In the genomic region with DNA sequence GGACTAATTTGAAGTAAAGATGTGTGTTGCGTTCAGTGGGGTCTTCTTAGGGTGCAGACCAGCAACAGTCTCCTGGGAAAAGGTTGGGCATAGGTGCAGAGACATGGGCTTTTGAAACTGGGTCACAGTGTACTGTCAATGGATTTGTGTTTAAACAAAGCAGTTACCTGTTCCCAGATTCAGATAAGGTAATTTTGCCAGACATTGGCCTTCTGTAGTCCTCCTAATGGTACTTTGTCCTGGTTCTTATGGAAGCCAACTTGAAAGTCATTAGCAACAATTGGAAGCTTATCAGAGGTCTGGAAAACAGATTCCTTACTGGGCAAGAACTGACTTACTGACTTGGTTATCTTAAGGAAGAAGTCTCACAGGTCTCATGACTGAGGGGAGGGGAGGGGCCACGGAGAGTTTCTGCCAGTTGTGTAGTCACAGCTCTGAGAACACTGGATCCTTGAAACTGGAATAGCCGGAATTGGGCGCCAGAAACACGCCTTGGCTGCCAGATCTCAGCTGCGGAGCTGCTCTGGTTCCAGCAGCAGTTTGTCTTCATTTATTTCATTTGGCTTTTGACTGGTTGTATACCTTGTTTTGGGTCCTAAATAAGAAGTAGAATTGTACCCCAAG, we compare ENCODE assay signal across 10 mouse cellular contexts. TPM values are rescaled to one million over a fixed set of nuclear protein-coding genes. Genes with fewer than 3 reads are reported as not detected.
DNase-seq lines count a peak whose midpoint lies in the region; ATAC-seq and TF ChIP-seq lines count a peak whose summit lies in the region.
"Had no signal": no experiment of that assay in that cellular context is flagged by ENCODE, and none has a peak within 500 bp of the region (broad histone marks: within the 10 kb centered on the region; RNA-seq: fewer than 3 reads in every experiment).

No protein-coding gene starts in this region.

- no peaks in the 10 kb centered on the region for H3K9me3 ChIP-seq in forebrain, embryonic 14.5 days (replicated peaks; ENCODE audit: control insufficient read depth, low read length)
- H3K9me3 ChIP-seq in hindbrain, embryonic 14.5 days (ENCODE audit: control insufficient read depth, low read length) = no peaks in the 10 kb centered on the region
- H3K9me3 ChIP-seq: embryonic facial prominence, embryonic 13.5 days had no signal

- H3K4me1 ChIP-seq in kidney, adult 2 months (ENCODE audit: control insufficient read depth, insufficient read depth, low read length) = peaks cover 4% of the 10 kb centered on the region
- peaks cover 2% of the 10 kb centered on the region; the same call in 1 of the 2 replicates for H3K4me1 ChIP-seq in forebrain, embryonic 14.5 days (ENCODE audit: control insufficient read depth, insufficient read depth, low read length)
- H3K4me1 ChIP-seq in hindbrain, embryonic 14.5 days (replicated peaks; ENCODE audit: control insufficient read depth, insufficient read depth, low read length) = peaks cover 7% of the 10 kb centered on the region; the same call in 1 of the 2 replicates

- H3K4me2 ChIP-seq in forebrain, embryonic 14.5 days (ENCODE audit: low read length) = no peak overlapping the region
- no peak overlapping the region for H3K4me2 ChIP-seq in hindbrain, embryonic 14.5 days (replicated peaks)
- H3K4me2 ChIP-seq: embryonic facial prominence, embryonic 13.5 days; lung, embryonic 14.5 days had no signal

- H3K9ac ChIP-seq in forebrain, embryonic 14.5 days (ENCODE audit: low read length) = no peak overlapping the region
- no peak overlapping the region for H3K9ac ChIP-seq in hindbrain, embryonic 14.5 days
- H3K9ac ChIP-seq: embryonic facial prominence, embryonic 13.5 days; lung, embryonic 14.5 days had no signal

- H3K27me3 ChIP-seq in kidney, adult 2 months (replicated peaks; ENCODE audit: control insufficient read depth, insufficient read depth, low read length) = no peaks in the 10 kb centered on the region
- H3K27me3 ChIP-seq in forebrain, embryonic 14.5 days (replicated peaks; ENCODE audit: control insufficient read depth, insufficient read depth, low read length) = no peaks in the 10 kb centered on the region
- no peaks in the 10 kb centered on the region for H3K27me3 ChIP-seq in hindbrain, embryonic 14.5 days (ENCODE audit: control insufficient read depth, insufficient read depth, low read length)
- H3K27me3 ChIP-seq: embryonic facial prominence, embryonic 13.5 days had no signal

- 80% methylated on average over 6 of the region's 6 CpGs for WGBS in kidney, adult 2 months
- WGBS in forebrain, embryonic 14.5 days = 92% methylated on average over 6 of the region's 6 CpGs
- 94% methylated on average over 6 of the region's 6 CpGs for WGBS in hindbrain, embryonic 14.5 days

- no peak overlapping the region for H3K4me3 ChIP-seq in kidney, adult 2 months (ENCODE audit: insufficient read depth, low read depth, low read length)
- H3K4me3 ChIP-seq in forebrain, embryonic 14.5 days (ENCODE audit: low read depth, low read length) = no peak overlapping the region
- no peak overlapping the region for H3K4me3 ChIP-seq in hindbrain, embryonic 14.5 days (replicated peaks; ENCODE audit: low read length)
- H3K4me3 ChIP-seq: embryonic facial prominence, embryonic 13.5 days had no signal

- no peak for ATAC-seq in forebrain, embryonic 14.5 days
- ATAC-seq in hindbrain, embryonic 14.5 days (ENCODE audit: low FRiP score) = no peak

- H3K36me3 ChIP-seq in kidney, adult 2 months (ENCODE audit: control insufficient read depth, insufficient read depth, low read length) = peaks cover 6% of the 10 kb centered on the region
- H3K36me3 ChIP-seq in forebrain, embryonic 14.5 days (ENCODE audit: control insufficient read depth, insufficient read depth, low read length) = peaks cover 71% of the 10 kb centered on the region
- H3K36me3 ChIP-seq in hindbrain, embryonic 14.5 days (replicated peaks; ENCODE audit: control insufficient read depth, insufficient read depth) = peaks cover 59% of the 10 kb centered on the region

- no peak for TF ChIP-seq CTCF in kidney, adult 2 months (conservative IDR thresholded peaks at IDR 0.05; ENCODE audit: insufficient read depth, insufficient read length, low read depth, low read length)

- no peak for TF ChIP-seq POLR2A in kidney, adult 2 months (IDR thresholded peaks at IDR 0.05; ENCODE audit: low read depth, low read length)

- peak; percentile 9 for DNase-seq in kidney, adult 2 months
- DNase-seq in kidney, adult 18-20 months = no peak
- peak; percentile 41 to 61 for DNase-seq in adrenal gland, postnatal 36 days
- DNase-seq in heart, adult 8-10 months (ENCODE audit: low spot score) = peak; percentile 45
- DNase-seq in lung, postnatal 14 days = peak; percentile 41
- no peak for DNase-seq in spleen, postnatal 36 days (ENCODE audit: low spot score in 2 of 2)
- no peak for DNase-seq in forebrain, embryonic 14.5 days (ENCODE audit: low spot score)
- no peak for DNase-seq in hindbrain, embryonic 14.5 days (ENCODE audit: low spot score)
- DNase-seq: lung, embryonic 14.5 days had no signal

- no peak overlapping the region for H3K27ac ChIP-seq in kidney, adult 2 months (ENCODE audit: insufficient read depth, low read depth, low read length)
- H3K27ac ChIP-seq in forebrain, embryonic 14.5 days (ENCODE audit: low read depth, low read length) = no peak overlapping the region
- no peak overlapping the region for H3K27ac ChIP-seq in hindbrain, embryonic 14.5 days
- H3K27ac ChIP-seq: embryonic facial prominence, embryonic 13.5 days had no signal

RNA-seq across cellular contexts. Expression of a gene that starts 7.5 kb away (rescaled TPM):
- polyA plus RNA-seq in kidney, adult 2 months (2012; rRNA removed) = 10.1 and 10.9 TPM in 2 replicates
- total RNA-seq in adrenal gland, postnatal 36 days (2021) = 10 to 100 TPM; 40.6 to 59.0 TPM
- 10 to 100 TPM; 36.9 to 46.0 (median 43.0) TPM for total RNA-seq in heart, adult 8-10 months (2022)
- polyA plus RNA-seq in forebrain, embryonic 14.5 days (2014; fragmentation: Nextera tagmentation; extraction: Ambion mirVana) = 17.7 and 22.2 TPM in 2 replicates
- 16.2 and 19.5 TPM in 2 replicates for polyA plus RNA-seq in hindbrain, embryonic 14.5 days (2014; fragmentation: Nextera tagmentation; extraction: Ambion mirVana)

RNA-seq across cellular contexts. Expression of a gene that starts 17.8 kb away (rescaled TPM):
- polyA plus RNA-seq in kidney, adult 2 months (2012; rRNA removed) = 0.16 and 0.23 TPM in 2 replicates
- total RNA-seq in adrenal gland, postnatal 36 days (2021) = under 1 TPM in 1 of 2 experiments, not detected in 1; 0.33 TPM
- under 1 TPM in 2 of 4 experiments, not detected in 2; 0.08 to 0.09 TPM for total RNA-seq in heart, adult 8-10 months (2022)
- 0.07 TPM in 1 of 2 replicates, not detected in the other for polyA plus RNA-seq in forebrain, embryonic 14.5 days (2014; fragmentation: Nextera tagmentation; extraction: Ambion mirVana)
- 0.30 TPM in 1 of 2 replicates, not detected in the other for polyA plus RNA-seq in hindbrain, embryonic 14.5 days (2014; fragmentation: Nextera tagmentation; extraction: Ambion mirVana)
- polyA plus RNA-seq: lung, embryonic 14.5 days had no signal

Comparison
In these comparisons a context has a peak if more than half of its experiments do, and no peak if none do; other contexts are left out.
1. DNase-seq: peak in kidney, adult 2 months (single experiment), adrenal gland, postnatal 36 days (2 of 2), heart, adult 8-10 months (single experiment) and lung, postnatal 14 days (single experiment); none in kidney, adult 18-20 months (single experiment), spleen, postnatal 36 days (0 of 2), forebrain, embryonic 14.5 days (single experiment) and hindbrain, embryonic 14.5 days (single experiment).